Mouse (Mus musculus) granulocyte monocyte progenitor cell, adult 5-6 weeks (primary cell): Measurements from ENCODE around the gene Ppih. TPM values are rescaled to one million over a fixed set of nuclear protein-coding genes. Genes with fewer than 3 reads are reported as not detected.

Experiments used
- total RNA-seq, 2 experiments: library from RNA; stranded (forward) in 1 of 2; stranded (reverse) in 1 of 2; fragments of 200-712, 200-1000 nt in 1 of 2; fragments of >200 nt in 1 of 2; fragmentation: Nextera tagmentation in 1 of 2; gene quantifications; 2 replicates each; pipeline ENCODE4 v1.2.3; 2014 to 2017

The Ppih gene
- total RNA-seq, 2 experiments from 2014 or later: 136 to 163 TPM

Other genes starting within 250 kb of the Ppih start
- gene Slc2a1, start 211.8 kb downstream of the Ppih start, total RNA-seq (2014; fragmentation: Nextera tagmentation): 9.0 and 10.2 TPM in 2 replicates
- gene Slc2a1, start 211.8 kb downstream of the Ppih start, total RNA-seq (2017): 6.5 and 12.4 TPM in 2 replicates
- gene Zfp691, start 146.4 kb downstream of the Ppih start, total RNA-seq (2014; fragmentation: Nextera tagmentation): 1.3 and 2.4 TPM in 2 replicates
- gene Zfp691, start 146.4 kb downstream of the Ppih start, total RNA-seq (2017): 2.4 and 4.5 TPM in 2 replicates
- 0.36 and 0.52 TPM in 2 replicates for gene Ermap, start 130.5 kb downstream of the Ppih start, total RNA-seq (2014; fragmentation: Nextera tagmentation)
- gene Ermap, start 130.5 kb downstream of the Ppih start, total RNA-seq (2017): 0.26 and 2.4 TPM in 2 replicates
- 15.7 and 54.8 TPM in 2 replicates for gene Svbp, start 125.2 kb downstream of the Ppih start, total RNA-seq (2014; fragmentation: Nextera tagmentation)
- gene Svbp, start 125.2 kb downstream of the Ppih start, total RNA-seq (2017): 23.4 and 125 TPM in 2 replicates
- gene Tmem269, start 102.3 kb downstream of the Ppih start, total RNA-seq (2014; fragmentation: Nextera tagmentation): not detected in 2 replicates
- gene Tmem269, start 102.3 kb downstream of the Ppih start, total RNA-seq (2017): not detected in 2 replicates
- 5.3 and 11.2 TPM in 2 replicates for gene AU022252, start 87.8 kb downstream of the Ppih start, total RNA-seq (2014; fragmentation: Nextera tagmentation)
- 9.3 and 23.6 TPM in 2 replicates for gene AU022252, start 87.8 kb downstream of the Ppih start, total RNA-seq (2017)
- 14.0 and 14.7 TPM in 2 replicates for gene P3h1, start 87.6 kb downstream of the Ppih start, total RNA-seq (2014; fragmentation: Nextera tagmentation)
- 14.7 and 15.9 TPM in 2 replicates for gene P3h1, start 87.6 kb downstream of the Ppih start, total RNA-seq (2017)
- not detected in 2 replicates for gene Cldn19, start 65.1 kb downstream of the Ppih start, total RNA-seq (2014; fragmentation: Nextera tagmentation)
- not detected in 2 replicates for gene Cldn19, start 65.1 kb downstream of the Ppih start, total RNA-seq (2017)
- 1,162 and 1,300 TPM in 2 replicates for gene Ybx1, start 25.9 kb downstream of the Ppih start, total RNA-seq (2014; fragmentation: Nextera tagmentation)
- gene Ybx1, start 25.9 kb downstream of the Ppih start, total RNA-seq (2017): 1,625 and 1,634 TPM in 2 replicates
- not detected in 2 replicates for gene Ccdc30, start 95.0 kb upstream of the Ppih start, total RNA-seq (2014; fragmentation: Nextera tagmentation)
- not detected in 2 replicates for gene Ccdc30, start 95.0 kb upstream of the Ppih start, total RNA-seq (2017)
- gene Ppcs, start 101.9 kb upstream of the Ppih start, total RNA-seq (2014; fragmentation: Nextera tagmentation): 11.5 and 17.4 TPM in 2 replicates
- gene Ppcs, start 101.9 kb upstream of the Ppih start, total RNA-seq (2017): 13.3 and 18.0 TPM in 2 replicates
- not detected in 2 replicates for gene Zmynd12, start 102.3 kb upstream of the Ppih start, total RNA-seq (2014; fragmentation: Nextera tagmentation)
- not detected in 2 replicates for gene Zmynd12, start 102.3 kb upstream of the Ppih start, total RNA-seq (2017)
- gene Rimkla, start 172.1 kb upstream of the Ppih start, total RNA-seq (2014; fragmentation: Nextera tagmentation): not detected in 2 replicates
- gene Rimkla, start 172.1 kb upstream of the Ppih start, total RNA-seq (2017): 0.10 TPM in 1 of 2 replicates, not detected in the other
- 23.0 and 25.6 TPM in 2 replicates for gene Foxj3, start 216.5 kb upstream of the Ppih start, total RNA-seq (2014; fragmentation: Nextera tagmentation)
- gene Foxj3, start 216.5 kb upstream of the Ppih start, total RNA-seq (2017): 16.0 and 21.6 TPM in 2 replicates
- 1.0 and 3.8 TPM in 2 replicates for gene Frg2f1, start 219.0 kb upstream of the Ppih start, total RNA-seq (2014; fragmentation: Nextera tagmentation)
- 0.13 and 1.3 TPM in 2 replicates for gene Frg2f1, start 219.0 kb upstream of the Ppih start, total RNA-seq (2017)